Mouse (Mus musculus) liver, embryonic 14.5 days (tissue): ENCODE measurements at regions not wholly inside any gene's neighbourhood (a gene's known extent, or its start where the extent isn't known, plus 50 kb on each side); places are given as distances from the start of the nearest gene placed in this dataset.

Source experiments
- ATAC-seq: fragments of 200-750 bp; cut with Nextera tagmentation; 2 replicates; pipeline ENCODE4 v1.8.0; 2017; ENCODE audit warnings: moderate number of reproducible peaks, mild to moderate bottlenecking, moderate library complexity; ENCODE audit not compliant: insufficient read depth
- DNase-seq, 3 experiments: peaks; one replicate each; pipeline ENCODE4 v3.0.0-alpha.2; 2012 to 2013; ENCODE audit warnings: low read depth in 3 of 3, low spot score in 3 of 3
- H3K27ac ChIP-seq: fragments of 300-500 bp; sonication (generic); 2 replicates; pipeline ENCODE4 v1.5.1; 2014; ENCODE audit warnings: moderate library complexity, mild to moderate bottlenecking, control low read depth, inconsistent platforms
- H3K27me3 ChIP-seq: fragments of 300-500 bp; sonication (generic); 2 replicates; pipeline ENCODE4 v1.6.1; 2014; ENCODE audit warnings: mild to moderate bottlenecking, low read length, moderate library complexity; ENCODE audit not compliant: control insufficient read depth, insufficient read depth
- H3K36me3 ChIP-seq: fragments of 300-500 bp; sonication (generic); replicated peaks from 2 replicates; pipeline ENCODE4 v1.6.1; 2014; ENCODE audit warnings: low read depth; ENCODE audit not compliant: control insufficient read depth, insufficient read depth
- H3K4me1 ChIP-seq, 2 experiments: fragments of 200-500 bp in 1 of 2; fragments of 300-500 bp in 1 of 2; sonication (generic) in 1 of 2; replicated peaks; 2 replicates each; pipeline ENCODE4 v1.6.1; 2012 to 2014; ENCODE audit warnings: antibody characterized with exemption in 1 of 2, inconsistent platforms in 1 of 2, low read length in 1 of 2; ENCODE audit not compliant: control insufficient read depth in 2 of 2, insufficient read depth in 2 of 2
- H3K4me2 ChIP-seq: fragments of 300-500 bp; sonication (generic); 2 replicates; pipeline ENCODE4 v1.6.1; 2014; ENCODE audit warnings: low read depth, mild to moderate bottlenecking, control low read depth, moderate library complexity
- H3K4me3 ChIP-seq, 2 experiments: fragments of 200-500 bp in 1 of 2; fragments of 300-500 bp in 1 of 2; sonication (generic) in 1 of 2; 2 replicates each; pipeline ENCODE4 v1.5.1; 2012 to 2014; ENCODE audit warnings: low read depth in 2 of 2, low read length in 2 of 2, mild to moderate bottlenecking in 2 of 2, control low read depth in 1 of 2, inconsistent platforms in 1 of 2, moderate library complexity in 1 of 2; ENCODE audit not compliant: insufficient read depth in 1 of 2
- H3K9ac ChIP-seq: fragments of 300-500 bp; sonication (generic); replicated peaks from 2 replicates; pipeline ENCODE4 v1.6.1; 2014; ENCODE audit warnings: mild to moderate bottlenecking, control low read depth, moderate library complexity
- H3K9me3 ChIP-seq: fragments of 300-500 bp; sonication (generic); 2 replicates; pipeline ENCODE4 v1.6.1; 2016; ENCODE audit warnings: low read length, mixed read lengths; ENCODE audit not compliant: control insufficient read depth
- CTCF ChIP-seq: IDR thresholded peaks from 2 replicates; pipeline ENCODE4 v1.5.1; 2016; ENCODE audit warnings: antibody characterized with exemption, low read depth, control low read depth
- EP300 ChIP-seq: IDR thresholded peaks from 2 replicates; pipeline ENCODE4 v1.6.1; 2016; ENCODE audit warnings: antibody characterized with exemption, low read depth
- WGBS: fragments of 180-500 bp; shearing (Covaris S2); extraction: QIAGEN DNeasy Blood & Tissue Kit; methylation state at CpG from one replicate; pipeline ENCODE4 v1.1.7; 2014; ENCODE audit not compliant: insufficient replicate concordance; 5-methylcytosine and 5-hydroxymethylcytosine counted together

- Histone ChIP-seq H3K4me2 (peak overlapping the region; percentile 22), H3K36me3 (no peaks in the 10 kb centered on the region), H3K9me3 (no peaks in the 10 kb centered on the region), H3K4me3 (no peak overlapping the region), H3K27me3 (no peaks in the 10 kb centered on the region), H3K9ac (peak overlapping the region; percentile 7), H3K27ac (peak overlapping the region; percentile 99), H3K4me1 (peaks cover 45 to 55% of the 10 kb centered on the region in 2 experiments)
- DNase-seq, result no peak
- no peak for TF ChIP-seq CTCF
- no peak for ATAC-seq
- WGBS, result 27% methylated on average over 12 of the region's 12 CpGs
Observed at GRCm38 (mm10) chr11:20914297-20914997, 83.6 kb upstream of the Lgalsl start.

- peak overlapping the region; percentile 99 for H3K27ac ChIP-seq
- H3K9ac ChIP-seq, result peak overlapping the region; percentile 68
- ATAC-seq, result no peak
- peaks cover 45 to 57% of the 10 kb centered on the region in 2 experiments for H3K4me1 ChIP-seq
- peak overlapping the region; percentile 66 for H3K4me2 ChIP-seq
- TF ChIP-seq EP300 (no peak), CTCF (no peak)
- no peak for DNase-seq
- WGBS, result 12% methylated on average over 8 of the region's 8 CpGs
- H3K4me3 ChIP-seq, result no peak overlapping the region
- H3K9me3 ChIP-seq, result no peaks in the 10 kb centered on the region
- H3K27me3 ChIP-seq, result no peaks in the 10 kb centered on the region
- H3K36me3 ChIP-seq, result no peaks in the 10 kb centered on the region
Observed at GRCm38 (mm10) chr11:20915182-20915602, 84.3 kb upstream of the Lgalsl start.

- Histone ChIP-seq H3K4me1 (peaks cover 45 to 57% of the 10 kb centered on the region in 2 experiments), H3K36me3 (no peaks in the 10 kb centered on the region), H3K9ac (peak overlapping the region; percentile 68), H3K9me3 (no peaks in the 10 kb centered on the region), H3K4me2 (peak overlapping the region; percentile 66), H3K4me3 (peak overlapping the region in 1 of 2 experiments; percentile 13; a peak in 2 of 4 replicates), H3K27me3 (no peaks in the 10 kb centered on the region), H3K27ac (peak overlapping the region; percentile 99)
- DNase-seq (peak; percentile 47 to 52 (median 52)), ATAC-seq (peak; percentile 79)
- WGBS, result 12% methylated on average over 7 of the region's 7 CpGs
- peak; percentile 73 for TF ChIP-seq CTCF
- no peak for TF ChIP-seq EP300
Observed at GRCm38 (mm10) chr11:20915687-20916432, 85.0 kb upstream of the Lgalsl start.

GRCm38 (mm10) chr11:20916473-20916911 lies 85.6 kb upstream of the Lgalsl start:
- peak; percentile 98 for TF ChIP-seq EP300
- TF ChIP-seq CTCF, result no peak
- ATAC-seq (peak; percentile 92), DNase-seq (peak; percentile 89 to 91 (median 91))
- H3K9ac ChIP-seq, result peak overlapping the region; percentile 74
- H3K27me3 ChIP-seq, result no peaks in the 10 kb centered on the region
- H3K4me2 ChIP-seq, result peak overlapping the region; percentile 66
- H3K4me1 ChIP-seq, result peaks cover 45 to 57% of the 10 kb centered on the region in 2 experiments
- H3K36me3 ChIP-seq, result no peaks in the 10 kb centered on the region
- no peaks in the 10 kb centered on the region for H3K9me3 ChIP-seq
- 17% methylated on average over 6 of the region's 6 CpGs for WGBS
- H3K27ac ChIP-seq, result peak overlapping the region; percentile 99
- peak overlapping the region; percentile 13 to 22 for H3K4me3 ChIP-seq

GRCm38 (mm10) chr11:20916961-20917360 lies 86.1 kb upstream of the Lgalsl start:
- WGBS, result 67% methylated on average over 7 of the region's 7 CpGs
- H3K9me3 ChIP-seq, result no peaks in the 10 kb centered on the region
- H3K27ac ChIP-seq, result peak overlapping the region; percentile 99
- H3K36me3 ChIP-seq, result no peaks in the 10 kb centered on the region
- H3K4me1 ChIP-seq, result peaks cover 45 to 57% of the 10 kb centered on the region in 2 experiments
- H3K4me3 ChIP-seq, result peak overlapping the region; percentile 12 to 22; a peak in 3 of 4 replicates
- H3K4me2 ChIP-seq, result peak overlapping the region; percentile 66
- no peak for TF ChIP-seq EP300
- TF ChIP-seq CTCF, result no peak
- H3K27me3 ChIP-seq, result no peaks in the 10 kb centered on the region
- DNase-seq, result no peak
- H3K9ac ChIP-seq, result peak overlapping the region; percentile 74
- ATAC-seq, result peak; percentile 34
